Mouse (Mus musculus) cerebellum, adult 2 months (tissue): ENCODE measurements around the gene Zzef1.

Experiments
- CTCF ChIP-seq: fragments of 200-500 bp; IDR thresholded peaks from 2 replicates; pipeline ENCODE4 v1.5.1; 2011; ENCODE audit warnings: low read depth, mild to moderate bottlenecking, control low read depth, low read length, moderate library complexity, borderline replicate concordance; ENCODE audit not compliant: insufficient read depth
- POLR2A ChIP-seq: fragments of 200-500 bp; IDR thresholded peaks from 2 replicates; pipeline ENCODE4 v1.6.1; 2011; ENCODE audit warnings: low read length, control low read depth, borderline replicate concordance; ENCODE audit not compliant: insufficient read depth

DNA sequence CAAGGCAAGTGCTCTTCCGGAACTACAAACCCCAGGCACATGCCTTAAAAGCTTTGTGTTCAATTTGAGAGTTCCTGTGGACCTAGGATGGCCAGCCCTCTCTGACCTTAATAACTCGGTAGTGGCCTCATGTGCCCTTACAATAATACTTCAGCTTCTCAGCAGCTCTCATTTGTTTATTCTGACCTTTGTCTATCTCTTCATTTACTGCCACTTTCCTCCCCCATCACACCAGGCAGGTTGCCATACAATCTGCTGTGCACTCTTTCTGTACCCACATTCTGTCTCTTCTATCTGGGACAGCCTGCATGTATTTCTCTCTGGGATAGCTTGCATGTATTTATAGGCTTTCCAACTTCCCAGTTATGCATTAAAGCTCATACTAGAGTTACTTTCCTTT, 10.5 kb downstream of the Zzef1 start:
- TF ChIP-seq POLR2A (no peak), CTCF (no peak)
